Mouse (Mus musculus): ENCODE results near the gene Ttll6.
"Not testable (repeated sequence)": the region's sequence is repeated elsewhere in the genome, so short reads cannot be mapped to it uniquely, and the experiment has no call there.

Ttll6 gene

GRCm38 (mm10) chr11:96133239-96133865 lies at the start of gene Ttll6:
Gene Ttll6, plus strand, starts transcription at chr11:96133786.
- DNase-seq (ENCODE audit: low spot score in 2 of 2), result peak in 1 of 2 experiments; percentile 36

- no peak for DNase-seq (ENCODE audit: low spot score in 2 of 2)
Measured at GRCm38 (mm10) chr11:96087981-96088380, 45.6 kb upstream of the Ttll6 start.

GRCm38 (mm10) chr11:96091073-96091472 lies 42.5 kb upstream of the Ttll6 start:
- no peak for DNase-seq (ENCODE audit: low spot score in 2 of 2)

GRCm38 (mm10) chr11:96092674-96093291 lies 40.8 kb upstream of the Ttll6 start:
- DNase-seq (ENCODE audit: low spot score in 2 of 2), result no peak

GRCm38 (mm10) chr11:96093361-96093760 lies 40.2 kb upstream of the Ttll6 start:
- DNase-seq (ENCODE audit: low spot score in 2 of 2), result peak in 1 of 2 experiments; percentile 23

GRCm38 (mm10) chr11:96108376-96108775 lies 25.2 kb upstream of the Ttll6 start:
- DNase-seq (ENCODE audit: low spot score in 2 of 2), result no peak

GRCm38 (mm10) chr11:96110950-96111349 lies 22.6 kb upstream of the Ttll6 start:
- DNase-seq (ENCODE audit: low spot score in 2 of 2), result not testable (repeated sequence)

- no peak for DNase-seq (ENCODE audit: low spot score in 2 of 2)
Measured at GRCm38 (mm10) chr11:96111751-96112150, 21.8 kb upstream of the Ttll6 start, which contains the start of gene Calcoco2. Gene Calcoco2, minus strand, starts transcription at chr11:96111964.

- no peak for DNase-seq (ENCODE audit: low spot score in 2 of 2)
Measured at GRCm38 (mm10) chr11:96114077-96114476, 19.5 kb upstream of the Ttll6 start.

- no peak for DNase-seq (ENCODE audit: low spot score in 2 of 2)
Measured at GRCm38 (mm10) chr11:96115416-96115815, 18.2 kb upstream of the Ttll6 start.

GRCm38 (mm10) chr11:96116116-96116515 lies 17.5 kb upstream of the Ttll6 start:
- DNase-seq (ENCODE audit: low spot score in 2 of 2), result no peak

GRCm38 (mm10) chr11:96116925-96117324 lies 16.7 kb upstream of the Ttll6 start:
- DNase-seq (ENCODE audit: low spot score in 2 of 2), result not testable (repeated sequence)

GRCm38 (mm10) chr11:96119401-96119800 lies 14.2 kb upstream of the Ttll6 start:
- no peak for DNase-seq (ENCODE audit: low spot score in 2 of 2)

GRCm38 (mm10) chr11:96122806-96123205 lies 10.8 kb upstream of the Ttll6 start:
- DNase-seq (ENCODE audit: low spot score in 2 of 2), result not testable (repeated sequence)

GRCm38 (mm10) chr11:96124052-96124914 lies 9.3 kb upstream of the Ttll6 start:
- peak in 1 of 2 experiments; percentile 27 for DNase-seq (ENCODE audit: low spot score in 2 of 2)

- DNase-seq (ENCODE audit: low spot score in 2 of 2), result no peak
Measured at GRCm38 (mm10) chr11:96130606-96131005, 3.0 kb upstream of the Ttll6 start.

- no peak for DNase-seq (ENCODE audit: low spot score in 2 of 2)
Measured at GRCm38 (mm10) chr11:96135847-96136246, 2.3 kb downstream of the Ttll6 start.

GRCm38 (mm10) chr11:96140726-96141175 lies 7.2 kb downstream of the Ttll6 start:
- no peak for DNase-seq (ENCODE audit: low spot score in 2 of 2)

- no peak for DNase-seq (ENCODE audit: low spot score in 2 of 2)
Measured at GRCm38 (mm10) chr11:96143766-96144165, 10.2 kb downstream of the Ttll6 start.

- DNase-seq (ENCODE audit: low spot score in 2 of 2), result peak; percentile 40 to 59
Measured at GRCm38 (mm10) chr11:96145622-96146270, 12.2 kb downstream of the Ttll6 start.

- no peak for DNase-seq (ENCODE audit: low spot score in 2 of 2)
Measured at GRCm38 (mm10) chr11:96147471-96147870, 13.9 kb downstream of the Ttll6 start.

GRCm38 (mm10) chr11:96164769-96165168 lies 31.2 kb downstream of the Ttll6 start:
- DNase-seq (ENCODE audit: low spot score in 2 of 2), result no peak
